Mouse (Mus musculus): ENCODE results near the gene Kcnj9. TPM values are rescaled to one million over a fixed set of nuclear protein-coding genes. Genes with fewer than 3 reads are reported as not detected.
A peak's percentile ranks its signal among the peaks of the same experiment; 100 is the strongest.

Kcnj9 gene
- polyA plus RNA-seq, 1 experiment from 2014 or later: 0.04 TPM

DNA sequence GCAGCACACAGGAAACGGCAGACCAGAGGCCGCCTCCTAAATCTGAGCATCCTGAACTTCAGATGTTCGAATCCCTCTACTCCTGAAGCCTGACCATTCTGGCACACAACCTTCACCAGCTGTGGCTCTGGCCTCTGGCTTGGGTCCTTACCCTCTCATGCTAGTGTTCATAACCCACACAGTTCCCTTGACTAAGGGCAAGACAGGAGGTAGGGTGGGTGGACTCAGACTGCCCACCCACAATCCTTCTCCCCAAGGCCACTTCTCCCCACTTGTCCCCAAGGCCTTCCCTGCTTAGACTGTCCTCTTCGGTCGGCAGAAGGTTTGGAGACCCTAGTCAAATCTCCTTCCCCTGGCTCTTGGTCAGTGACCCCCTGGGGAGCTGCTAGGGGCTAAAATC, 20.4 kb upstream of the Kcnj9 start:
- H3K4me1 ChIP-seq: peaks cover 13% of the 10 kb centered on the region
- no peak overlapping the region for H3K4me2 ChIP-seq
- H3K9me3 ChIP-seq: no peaks in the 10 kb centered on the region
- 61% methylated on average over 5 of the region's 5 CpGs for WGBS
- no peak overlapping the region for H3K27ac ChIP-seq
- H3K36me3 ChIP-seq: no peaks in the 10 kb centered on the region
- H3K27me3 ChIP-seq: peaks cover 12% of the 10 kb centered on the region; the same call in 1 of the 2 replicates
- no peak overlapping the region for H3K4me3 ChIP-seq
- no peak for ATAC-seq (ENCODE audit: borderline replicate concordance, extremely low read depth, low FRiP score, low TSS enrichment)
- H3K9ac ChIP-seq: no peak overlapping the region

DNA sequence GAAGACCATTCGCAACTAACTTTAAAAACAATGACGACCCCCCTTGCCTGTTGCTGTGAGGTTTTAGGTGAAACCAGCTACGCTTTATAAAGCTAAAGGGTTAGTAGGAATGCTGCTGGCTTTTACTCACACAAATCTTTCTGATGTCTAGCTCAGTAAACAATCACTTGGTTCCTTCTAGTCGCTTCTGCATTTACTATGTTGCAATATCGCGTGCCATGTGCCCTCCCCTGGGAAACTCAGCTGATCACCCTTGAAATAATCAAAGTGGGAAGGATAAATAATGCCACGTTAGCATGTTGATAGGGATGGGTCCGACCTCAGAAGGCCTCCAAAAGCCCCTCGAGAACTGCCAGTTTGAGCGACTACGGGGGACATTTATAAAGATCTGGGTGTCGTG, 18.3 kb upstream of the Kcnj9 start:
- Histone ChIP-seq H3K4me1 (peaks cover 20% of the 10 kb centered on the region), H3K27ac (no peak overlapping the region), H3K9ac (no peak overlapping the region), H3K4me2 (no peak overlapping the region), H3K27me3 (peaks cover 17% of the 10 kb centered on the region; the same call in 1 of the 2 replicates), H3K4me3 (no peak overlapping the region), H3K9me3 (no peaks in the 10 kb centered on the region), H3K36me3 (no peaks in the 10 kb centered on the region)
- 82% methylated on average over 12 of the region's 12 CpGs for WGBS
- no peak for ATAC-seq (ENCODE audit: borderline replicate concordance, extremely low read depth, low FRiP score, low TSS enrichment)

DNA sequence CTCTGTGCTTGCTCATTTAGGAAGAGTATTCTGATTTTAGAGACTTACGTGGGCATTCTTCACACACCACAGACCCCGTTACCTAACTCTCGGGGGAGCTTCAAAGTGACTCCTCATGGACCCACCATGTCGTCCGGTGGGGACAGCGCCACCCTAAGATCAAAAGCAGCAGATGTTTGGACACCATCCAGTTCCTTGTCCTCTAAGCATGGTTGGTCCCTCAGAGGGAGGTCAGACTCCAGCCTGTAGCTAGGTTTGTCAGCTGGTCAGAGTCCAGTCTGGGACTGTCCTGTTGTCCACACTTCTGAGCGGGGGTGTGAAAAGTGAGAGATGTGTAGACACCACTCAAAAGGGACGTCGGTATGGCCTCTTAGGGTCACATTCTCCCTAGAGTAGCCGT, 17.6 kb upstream of the Kcnj9 start:
- Histone ChIP-seq H3K9me3 (no peaks in the 10 kb centered on the region), H3K4me1 (peaks cover 20% of the 10 kb centered on the region), H3K36me3 (no peaks in the 10 kb centered on the region), H3K27ac (no peak overlapping the region), H3K9ac (no peak overlapping the region), H3K4me3 (no peak overlapping the region), H3K27me3 (peaks cover 22% of the 10 kb centered on the region), H3K4me2 (no peak overlapping the region)
- WGBS: 71% methylated on average over 10 of the region's 10 CpGs
- no peak for ATAC-seq (ENCODE audit: borderline replicate concordance, extremely low read depth, low FRiP score, low TSS enrichment)

DNA sequence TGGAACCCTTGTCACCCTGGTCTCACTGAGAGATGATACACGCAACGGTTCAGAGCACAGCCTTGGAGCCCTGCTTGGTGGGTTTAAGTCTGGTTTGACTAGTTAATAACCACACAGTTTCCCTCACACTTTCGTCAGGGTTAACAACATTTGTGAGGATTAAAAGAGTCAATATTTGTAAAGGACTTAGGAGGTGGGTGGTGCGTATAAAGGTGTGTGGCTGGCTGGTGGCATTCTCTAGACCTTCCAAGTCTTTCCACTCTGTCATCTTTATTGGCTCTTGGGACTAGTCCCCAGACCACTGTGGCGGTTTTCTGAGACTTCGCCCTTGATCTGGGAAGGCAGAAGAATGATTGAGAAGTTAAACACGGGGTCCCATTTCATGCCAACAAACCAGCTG, 15.7 kb upstream of the Kcnj9 start:
- no peak overlapping the region for H3K4me3 ChIP-seq
- no peaks in the 10 kb centered on the region for H3K9me3 ChIP-seq
- no peak overlapping the region for H3K9ac ChIP-seq
- H3K4me2 ChIP-seq: no peak overlapping the region
- no peak for ATAC-seq (ENCODE audit: borderline replicate concordance, extremely low read depth, low FRiP score, low TSS enrichment)
- H3K27ac ChIP-seq: peak overlapping the region; percentile 59
- 41% methylated on average over 7 of the region's 7 CpGs for WGBS
- H3K4me1 ChIP-seq: peaks cover 23% of the 10 kb centered on the region
- H3K27me3 ChIP-seq: peaks cover 26% of the 10 kb centered on the region
- H3K36me3 ChIP-seq: no peaks in the 10 kb centered on the region

DNA sequence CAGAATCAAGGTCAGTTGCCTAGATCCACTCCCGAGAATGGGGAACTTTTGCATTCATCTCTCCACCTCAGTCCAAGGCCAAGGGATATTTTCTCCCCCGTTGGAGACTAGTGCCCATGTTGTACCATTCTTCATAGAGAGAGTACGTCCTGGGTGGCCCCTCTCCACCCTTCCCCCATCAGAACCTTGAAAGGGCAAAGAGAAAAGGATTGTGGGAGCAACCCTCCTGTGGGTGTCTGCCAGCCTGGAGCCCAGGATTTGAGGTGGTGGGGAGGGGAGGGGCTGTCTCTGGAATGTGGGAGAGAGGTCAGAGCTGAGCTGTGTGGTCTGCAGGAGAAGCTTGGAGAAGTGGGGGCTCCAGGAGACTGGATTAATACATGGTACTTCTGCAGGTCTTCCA, 14.8 kb upstream of the Kcnj9 start:
- H3K9ac ChIP-seq: no peak overlapping the region
- no peaks in the 10 kb centered on the region for H3K36me3 ChIP-seq
- peaks cover 34% of the 10 kb centered on the region for H3K27me3 ChIP-seq
- no peaks in the 10 kb centered on the region for H3K9me3 ChIP-seq
- H3K4me1 ChIP-seq: peaks cover 20% of the 10 kb centered on the region
- no peak for ATAC-seq (ENCODE audit: borderline replicate concordance, extremely low read depth, low FRiP score, low TSS enrichment)
- no peak overlapping the region for H3K4me2 ChIP-seq
- no peak overlapping the region for H3K27ac ChIP-seq
- 42% methylated on average over 3 of the region's 3 CpGs for WGBS
- H3K4me3 ChIP-seq: no peak overlapping the region

DNA sequence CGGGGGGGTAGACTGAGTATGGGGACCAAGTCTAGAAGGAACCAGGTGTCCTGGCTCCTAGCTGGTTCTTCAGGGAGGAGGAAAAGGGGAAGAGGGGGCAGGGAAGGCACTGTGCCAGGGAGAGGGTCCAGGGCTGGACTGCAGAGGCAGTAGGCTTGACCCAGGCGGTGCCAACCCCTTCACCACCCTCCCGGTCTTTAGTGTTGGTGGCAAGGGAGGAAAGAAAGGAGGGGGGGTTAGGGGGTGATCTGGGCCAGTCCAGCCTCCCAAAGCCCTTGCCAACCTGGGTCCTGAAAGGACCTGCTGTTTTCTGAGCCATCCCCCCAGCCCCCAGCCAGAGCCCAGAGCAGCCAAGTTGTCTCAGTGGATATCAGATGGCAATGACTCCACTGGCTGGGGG, 13.6 kb upstream of the Kcnj9 start:
- WGBS: 84% methylated on average over 1 of the region's 3 CpGs
- Histone ChIP-seq H3K4me2 (no peak overlapping the region), H3K36me3 (no peaks in the 10 kb centered on the region), H3K4me1 (peaks cover 20% of the 10 kb centered on the region), H3K9me3 (no peaks in the 10 kb centered on the region), H3K4me3 (no peak overlapping the region), H3K27ac (no peak overlapping the region), H3K27me3 (peaks cover 38% of the 10 kb centered on the region), H3K9ac (no peak overlapping the region)
- no peak for ATAC-seq (ENCODE audit: borderline replicate concordance, extremely low read depth, low FRiP score, low TSS enrichment)

DNA sequence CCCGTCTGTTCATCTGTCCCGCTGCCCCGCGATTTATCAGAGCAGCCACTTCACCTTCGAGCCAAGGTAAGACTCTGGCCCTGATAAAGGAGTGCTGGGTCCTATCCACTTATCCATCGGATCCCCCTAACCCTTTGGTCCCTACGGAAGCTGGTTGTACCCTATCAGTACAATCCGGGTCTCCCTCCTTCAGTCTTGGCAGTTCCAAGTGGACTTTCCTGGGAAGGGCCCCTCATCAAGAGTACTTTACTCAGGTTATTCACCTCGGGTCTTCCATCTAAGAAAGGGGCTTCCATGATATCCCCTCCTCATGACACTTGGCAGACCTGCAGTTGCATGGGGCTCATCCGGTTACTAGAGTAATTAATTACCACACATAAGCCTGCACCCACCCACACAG, 12.3 kb upstream of the Kcnj9 start:
- peak overlapping the region; percentile 86 for H3K4me2 ChIP-seq
- WGBS: 9% methylated on average over 10 of the region's 10 CpGs
- peak overlapping the region; percentile 47 for H3K4me3 ChIP-seq
- no peaks in the 10 kb centered on the region for H3K36me3 ChIP-seq
- H3K27me3 ChIP-seq: peaks cover 38% of the 10 kb centered on the region
- peaks cover 20% of the 10 kb centered on the region for H3K4me1 ChIP-seq
- H3K27ac ChIP-seq: no peak overlapping the region
- H3K9ac ChIP-seq: no peak overlapping the region
- peak; percentile 48; the same call in 1 of the 2 replicates for ATAC-seq (ENCODE audit: borderline replicate concordance, extremely low read depth, low FRiP score, low TSS enrichment)
- H3K9me3 ChIP-seq: no peaks in the 10 kb centered on the region

DNA sequence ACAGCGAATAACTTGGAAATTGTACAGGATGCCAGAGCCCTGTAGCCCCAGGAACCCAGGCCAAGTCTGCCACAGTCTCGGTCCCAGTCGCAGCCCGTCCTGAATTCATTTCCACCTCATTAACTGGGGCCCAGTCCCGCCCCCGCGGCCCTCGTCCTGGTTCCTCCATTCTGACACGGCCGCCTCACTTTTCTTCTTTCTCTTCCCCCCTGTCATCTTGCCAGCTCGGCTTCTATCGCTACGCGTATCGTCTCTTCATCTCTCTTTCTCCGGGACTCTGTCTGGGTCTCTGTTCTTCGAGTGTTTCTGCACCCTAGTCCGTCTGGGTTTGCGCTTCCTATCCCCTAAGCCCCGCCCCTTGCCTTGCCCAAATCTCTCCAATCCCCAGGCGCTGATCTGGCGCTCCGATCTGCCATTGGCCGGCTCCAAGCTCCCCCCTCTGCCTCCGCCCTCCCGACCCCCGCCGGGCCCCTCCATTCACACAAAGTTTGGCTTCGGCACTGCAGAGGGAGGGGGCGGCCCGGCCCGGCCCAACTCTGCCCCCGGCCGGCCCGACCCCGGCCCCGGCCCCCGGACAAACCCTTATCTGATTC, 11.7 kb upstream of the Kcnj9 start, which contains the start of gene Kcnj10:
TSS of gene Kcnj10 (plus strand) at position 482 of the 593 bp plus-strand sequence.
- H3K9ac ChIP-seq: no peak within 1 kb of the TSS
- peak within 1 kb of the TSS; percentile 47 for H3K4me3 ChIP-seq
- H3K27me3 ChIP-seq: peaks cover 38% of the 10 kb centered on the region
- no peak within 1 kb of the TSS for H3K27ac ChIP-seq
- H3K36me3 ChIP-seq: no peaks in the 10 kb centered on the region
- H3K4me1 ChIP-seq: peaks cover 20% of the 10 kb centered on the region
- no peaks in the 10 kb centered on the region for H3K9me3 ChIP-seq
- peak; percentile 90 for ATAC-seq (ENCODE audit: borderline replicate concordance, extremely low read depth, low FRiP score, low TSS enrichment)
- H3K4me2 ChIP-seq: peak within 1 kb of the TSS; percentile 86
- 2% methylated on average over 38 of the region's 38 CpGs for WGBS

DNA sequence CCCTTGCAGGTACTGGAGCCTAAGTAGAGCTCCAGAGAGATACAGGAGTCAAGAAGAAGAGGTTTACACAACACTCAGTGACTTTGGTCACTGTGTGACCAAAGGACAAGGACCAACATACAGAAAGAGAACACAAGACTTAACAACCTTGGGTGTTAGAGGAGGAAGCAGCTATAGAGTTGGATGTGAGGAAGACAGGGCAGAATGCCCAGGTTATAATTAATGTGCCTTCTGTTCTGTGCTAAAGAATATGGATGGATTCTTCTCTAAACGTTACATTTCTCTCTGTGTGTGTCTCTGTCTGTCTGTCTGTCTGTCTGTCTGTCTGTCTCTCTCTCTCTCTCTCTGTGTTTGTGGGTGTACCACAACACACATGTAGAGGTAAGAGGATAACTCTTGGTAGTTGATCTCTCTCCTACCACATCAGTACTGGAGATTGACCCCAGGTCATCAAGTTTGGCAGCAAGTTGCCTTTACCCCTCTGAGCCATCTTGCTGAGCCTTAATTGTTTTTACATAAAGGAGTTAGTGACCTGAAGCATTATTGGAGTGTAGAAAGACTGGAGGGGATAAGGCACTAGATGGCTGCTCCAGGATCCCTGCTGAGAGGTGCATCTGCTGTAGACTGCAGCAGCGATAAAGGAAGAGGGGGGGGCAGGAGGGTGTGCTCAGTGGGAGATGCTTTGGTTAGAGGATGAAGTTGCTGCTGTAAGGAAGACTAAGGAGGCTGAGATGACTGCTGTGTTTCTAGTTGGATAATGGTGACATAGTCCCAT, 8.5 kb upstream of the Kcnj9 start:
- no peak overlapping the region for H3K4me2 ChIP-seq
- H3K27ac ChIP-seq: no peak overlapping the region
- 43% methylated on average over 2 of the region's 2 CpGs for WGBS
- no peak for ATAC-seq (ENCODE audit: borderline replicate concordance, extremely low read depth, low FRiP score, low TSS enrichment)
- H3K4me1 ChIP-seq: peaks cover 12% of the 10 kb centered on the region
- H3K4me3 ChIP-seq: no peak overlapping the region
- no peaks in the 10 kb centered on the region for H3K36me3 ChIP-seq
- peaks cover 35% of the 10 kb centered on the region for H3K27me3 ChIP-seq
- no peak overlapping the region for H3K9ac ChIP-seq
- no peaks in the 10 kb centered on the region for H3K9me3 ChIP-seq

DNA sequence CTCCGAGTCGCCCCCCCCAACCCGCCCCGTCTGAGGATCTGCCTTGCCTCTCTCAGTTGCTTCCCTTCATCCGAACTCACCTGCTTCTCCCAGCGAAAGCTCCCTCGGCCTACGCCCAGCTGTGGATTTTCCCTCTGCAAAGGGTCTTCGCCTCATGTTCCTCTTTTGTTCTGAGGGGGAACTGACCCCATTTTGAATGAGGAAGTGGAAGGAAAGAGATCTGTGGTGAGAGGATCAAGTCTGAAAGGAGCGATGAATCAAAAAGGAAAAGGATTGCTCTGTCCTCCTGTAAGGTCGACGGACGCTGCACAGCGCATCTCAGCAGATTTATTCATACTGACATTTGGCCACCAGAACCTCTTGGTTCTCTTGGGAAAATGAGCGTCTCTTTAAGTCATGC, 6.7 kb upstream of the Kcnj9 start:
- WGBS: 73% methylated on average over 15 of the region's 15 CpGs
- ATAC-seq (ENCODE audit: borderline replicate concordance, extremely low read depth, low FRiP score, low TSS enrichment): no peak
- H3K9ac ChIP-seq: no peak overlapping the region
- H3K4me1 ChIP-seq: peaks cover 5% of the 10 kb centered on the region
- no peaks in the 10 kb centered on the region for H3K36me3 ChIP-seq
- H3K27me3 ChIP-seq: peaks cover 29% of the 10 kb centered on the region; the same call in 1 of the 2 replicates
- no peak overlapping the region for H3K4me2 ChIP-seq
- H3K27ac ChIP-seq: no peak overlapping the region
- no peak overlapping the region for H3K4me3 ChIP-seq
- no peaks in the 10 kb centered on the region for H3K9me3 ChIP-seq

DNA sequence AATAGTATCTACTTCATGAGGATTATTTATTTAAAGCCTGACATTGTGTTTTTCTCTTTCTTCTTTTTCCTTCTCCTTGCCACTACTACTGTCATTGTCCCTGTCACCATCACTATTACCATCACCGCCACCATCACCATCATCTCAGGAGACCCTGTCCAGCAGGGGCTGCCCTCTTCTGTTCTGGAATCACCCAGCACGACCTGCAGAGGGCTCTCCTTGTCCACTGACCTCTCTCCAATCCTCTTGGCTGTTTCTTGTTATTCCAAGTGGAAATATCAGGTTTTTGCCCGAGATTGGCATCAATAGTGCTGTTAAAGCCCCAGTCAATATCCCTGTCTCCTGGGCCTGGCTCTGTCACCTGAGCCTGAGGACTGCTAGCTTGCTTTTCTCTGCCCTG, 4.4 kb upstream of the Kcnj9 start:
- Histone ChIP-seq H3K4me2 (no peak overlapping the region), H3K4me3 (no peak overlapping the region), H3K27me3 (peaks cover 33% of the 10 kb centered on the region), H3K4me1 (no peaks in the 10 kb centered on the region), H3K27ac (no peak overlapping the region), H3K9me3 (no peaks in the 10 kb centered on the region), H3K9ac (no peak overlapping the region), H3K36me3 (no peaks in the 10 kb centered on the region)
- whole genome bisulfite sequencing: 19% methylated on average over 3 of the region's 3 CpGs
- ATAC-seq (ENCODE audit: borderline replicate concordance, extremely low read depth, low FRiP score, low TSS enrichment): no peak

DNA sequence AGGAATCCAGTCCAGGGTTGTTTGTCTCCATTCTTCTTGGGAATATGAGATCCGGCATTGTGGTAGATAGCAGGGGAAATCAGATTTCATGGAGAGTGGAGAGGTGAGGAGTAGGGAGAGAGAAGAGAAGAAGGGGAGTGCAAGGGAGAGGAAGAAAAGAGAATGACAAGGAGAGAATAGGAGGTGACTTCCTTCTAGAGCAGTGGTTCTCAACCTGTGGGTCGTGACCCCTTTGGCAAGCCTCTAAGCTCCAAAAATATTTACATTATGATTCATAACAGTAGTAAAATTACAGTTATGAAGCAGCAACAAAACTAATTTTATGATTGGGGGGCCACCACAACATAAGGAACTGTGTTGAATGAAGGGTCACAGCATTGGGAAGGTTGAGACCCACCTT, 3.8 kb upstream of the Kcnj9 start:
- ATAC-seq (ENCODE audit: borderline replicate concordance, extremely low read depth, low FRiP score, low TSS enrichment): no peak
- Histone ChIP-seq H3K4me2 (no peak overlapping the region), H3K27ac (no peak overlapping the region), H3K9me3 (no peaks in the 10 kb centered on the region), H3K4me1 (no peaks in the 10 kb centered on the region), H3K27me3 (peaks cover 36% of the 10 kb centered on the region), H3K36me3 (no peaks in the 10 kb centered on the region), H3K9ac (no peak overlapping the region), H3K4me3 (no peak overlapping the region)
- WGBS: 48% methylated on average over 2 of the region's 2 CpGs
